Mouse (Mus musculus) monocyte, adult 2 months (primary cell): ENCODE results near the gene Gpx3.

Experiments used
- DNase-seq, 2 experiments: peaks; one replicate each; pipeline ENCODE4 v3.0.0; 2022; ENCODE audit warnings: low spot score in 2 of 2, low read depth in 1 of 2

The Gpx3 gene

GRCm38 (mm10) chr11:54911671-54912502 is 9.6 kb downstream of the Gpx3 start:
- no peak for DNase-seq

DNA sequence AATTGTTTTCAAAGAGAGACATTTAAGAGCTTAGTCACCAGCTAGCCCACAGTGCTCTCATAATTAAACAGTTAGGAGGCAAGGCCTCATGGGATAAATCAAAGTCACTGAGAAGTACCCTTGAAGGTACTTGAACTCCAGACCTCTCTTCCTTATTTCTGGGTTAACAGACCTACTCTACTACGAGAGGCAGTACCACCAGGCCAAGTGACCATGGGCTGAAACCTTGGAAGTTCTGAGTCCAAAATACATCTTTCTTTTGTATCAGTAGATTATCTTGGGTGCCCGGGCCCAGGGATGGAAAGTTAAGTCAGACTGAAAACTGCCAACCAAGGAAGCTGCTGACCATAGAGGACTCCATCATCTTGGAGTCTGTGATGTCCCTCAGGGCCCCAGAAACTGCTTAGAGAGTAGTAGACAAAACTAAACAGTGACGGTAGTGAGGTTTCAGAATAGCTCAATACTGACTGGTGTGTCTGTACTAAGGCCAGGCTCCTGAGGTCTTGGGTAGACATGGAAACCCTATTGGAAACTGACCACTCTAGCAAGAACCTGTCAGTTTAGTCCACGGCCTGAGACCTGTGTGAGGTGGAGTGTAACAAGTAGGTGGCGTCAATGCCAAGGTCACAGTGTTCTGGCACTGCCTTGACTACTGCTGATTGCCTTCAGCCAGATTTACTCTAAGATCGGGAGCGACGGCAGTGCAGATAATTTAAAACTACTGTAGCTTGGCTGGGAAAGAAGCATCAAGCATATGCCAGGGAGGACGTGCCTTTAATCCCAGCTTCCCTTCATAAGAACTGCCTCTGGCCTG is 10.5 kb downstream of the Gpx3 start:
- no peak for DNase-seq

- no peak for DNase-seq
These were observed 11.6 kb downstream of the Gpx3 start for GRCm38 (mm10) chr11:54913841-54914240.

- no peak for DNase-seq
These were observed 15.2 kb downstream of the Gpx3 start for GRCm38 (mm10) chr11:54917461-54917860.

GRCm38 (mm10) chr11:54918273-54918672 is 16.0 kb downstream of the Gpx3 start:
- DNase-seq = no peak

GRCm38 (mm10) chr11:54920127-54920972 is 18.1 kb downstream of the Gpx3 start:
- DNase-seq = no peak

DNA sequence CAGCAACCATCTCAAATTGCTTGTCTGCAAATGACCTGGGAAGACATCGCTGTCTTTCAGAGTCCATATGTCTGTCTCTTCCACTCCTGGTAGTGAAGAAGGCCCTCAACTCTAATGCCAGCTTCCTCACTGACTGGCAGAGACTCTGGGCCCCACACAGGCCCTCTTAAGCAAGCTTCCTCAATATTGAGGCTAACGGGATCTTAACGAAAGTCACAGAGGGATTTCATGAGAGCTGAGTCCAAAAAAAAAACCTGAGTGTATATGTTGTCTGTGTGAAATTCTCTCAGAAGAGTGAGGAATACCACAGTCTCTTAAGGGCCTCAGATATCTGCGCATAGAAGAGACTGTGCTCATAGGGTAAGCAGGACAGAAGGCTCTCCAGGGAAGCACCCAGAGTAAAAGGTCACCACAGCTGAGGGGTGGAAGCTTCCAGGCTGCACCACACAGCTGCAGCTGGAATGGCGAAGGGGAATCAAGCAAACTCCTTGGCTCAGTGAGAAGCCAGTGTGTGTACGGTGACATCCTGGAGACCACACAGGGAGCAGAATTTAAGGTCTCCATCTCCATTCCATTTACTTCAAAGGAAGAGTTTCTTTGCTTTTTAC is 18.8 kb downstream of the Gpx3 start:
- DNase-seq = no peak

DNA sequence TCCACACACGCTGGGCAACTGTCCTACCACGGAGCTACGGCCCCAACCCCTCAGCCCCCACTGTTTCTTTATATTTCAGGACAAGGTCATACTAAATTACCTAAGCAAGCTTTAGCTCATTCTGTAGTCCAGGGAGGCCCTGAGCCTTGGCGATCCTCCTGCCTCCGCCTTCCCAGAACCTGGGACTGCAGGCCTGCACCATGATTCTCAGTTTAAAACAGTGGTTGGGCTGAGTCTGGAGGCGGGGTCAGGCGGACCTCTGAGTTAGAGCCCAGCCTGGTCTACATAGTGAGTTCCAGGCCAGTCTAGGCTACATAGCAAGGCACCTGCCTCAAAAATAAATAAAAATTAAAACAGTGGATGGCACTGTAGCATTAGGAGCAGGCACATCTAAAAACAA is 19.5 kb downstream of the Gpx3 start:
- DNase-seq = no peak

DNA sequence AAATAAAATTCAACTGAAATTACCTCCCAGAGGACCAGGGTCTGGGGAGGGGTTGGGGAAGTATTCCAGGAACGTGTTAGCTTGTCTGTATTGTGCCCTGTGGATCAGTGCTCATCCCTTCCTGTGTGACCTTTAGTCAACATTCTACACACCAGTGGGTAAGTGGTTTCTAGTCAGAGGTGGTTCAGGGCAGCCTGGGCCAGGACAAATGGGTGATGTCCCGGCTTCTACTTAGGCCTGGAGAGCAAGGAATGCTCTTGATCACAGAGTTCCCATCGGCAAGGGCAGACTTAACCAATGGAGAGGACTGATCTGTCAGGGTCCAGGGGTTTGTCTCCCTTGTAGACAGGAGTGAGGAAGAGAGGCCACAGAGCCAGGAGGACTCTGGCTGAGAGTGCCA is 20.2 kb downstream of the Gpx3 start:
- no peak for DNase-seq

- no peak for DNase-seq
These were observed 21.9 kb downstream of the Gpx3 start for GRCm38 (mm10) chr11:54924145-54924544.

DNA sequence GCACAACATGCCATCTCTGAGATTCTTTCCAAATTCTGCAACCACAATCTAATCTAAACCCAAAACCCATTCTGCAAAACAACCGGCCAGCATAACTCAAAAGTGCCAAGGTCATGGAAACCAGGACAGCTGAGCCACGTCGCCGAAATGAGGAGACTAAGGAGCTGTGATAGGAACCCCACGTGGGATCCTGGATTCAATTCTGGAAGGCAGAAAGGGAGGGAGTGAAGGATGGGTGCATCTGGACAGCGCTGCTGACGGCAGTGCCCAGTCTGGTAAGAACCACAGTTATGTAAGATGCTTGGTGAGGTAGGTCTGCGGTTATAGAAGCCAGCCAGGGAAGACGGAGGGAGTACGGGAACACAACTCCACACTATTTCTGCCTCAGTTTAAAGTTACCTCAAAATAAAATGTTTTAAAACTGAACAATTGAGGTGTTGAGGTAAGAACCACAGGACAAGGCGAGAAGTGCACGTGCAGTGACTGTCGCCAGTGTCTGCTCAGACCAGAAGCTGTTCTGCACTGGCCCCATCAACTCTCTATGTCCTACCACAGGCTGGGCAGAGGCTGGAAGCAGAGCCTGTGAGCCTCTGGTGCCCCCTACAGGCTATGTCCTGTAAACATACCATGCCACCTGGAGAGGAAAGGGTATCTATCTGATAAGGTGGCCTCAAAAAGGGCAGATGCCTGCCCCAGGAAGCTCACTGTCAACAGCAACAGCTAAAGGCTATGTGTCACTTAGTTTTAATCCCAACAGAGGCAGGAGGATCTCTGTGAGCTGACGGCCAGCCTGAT is 25.3 kb downstream of the Gpx3 start:
- peak in 1 of 2 experiments; percentile 29 for DNase-seq

DNA sequence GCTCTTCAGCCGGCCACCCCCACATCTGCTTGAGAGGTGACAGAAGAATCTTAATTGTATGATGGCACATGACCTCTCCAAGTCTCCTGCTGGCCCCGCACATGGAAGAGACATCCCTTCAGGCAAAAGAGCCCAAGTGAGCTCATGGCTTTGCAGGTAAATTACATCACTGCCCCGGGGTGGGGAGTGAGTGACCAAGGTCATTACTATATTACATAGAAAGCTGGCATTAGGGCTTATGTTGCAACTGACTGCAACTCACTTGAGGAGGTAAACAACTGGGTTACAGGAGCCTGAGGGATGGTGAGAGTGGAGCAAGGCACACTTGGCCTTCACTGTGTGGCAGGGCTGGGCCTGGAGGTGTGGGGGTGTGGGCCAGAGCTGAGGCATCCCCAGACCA is 26.0 kb downstream of the Gpx3 start:
- DNase-seq = no peak

GRCm38 (mm10) chr11:54928886-54929285 is 26.6 kb downstream of the Gpx3 start:
- DNase-seq = no peak

DNA sequence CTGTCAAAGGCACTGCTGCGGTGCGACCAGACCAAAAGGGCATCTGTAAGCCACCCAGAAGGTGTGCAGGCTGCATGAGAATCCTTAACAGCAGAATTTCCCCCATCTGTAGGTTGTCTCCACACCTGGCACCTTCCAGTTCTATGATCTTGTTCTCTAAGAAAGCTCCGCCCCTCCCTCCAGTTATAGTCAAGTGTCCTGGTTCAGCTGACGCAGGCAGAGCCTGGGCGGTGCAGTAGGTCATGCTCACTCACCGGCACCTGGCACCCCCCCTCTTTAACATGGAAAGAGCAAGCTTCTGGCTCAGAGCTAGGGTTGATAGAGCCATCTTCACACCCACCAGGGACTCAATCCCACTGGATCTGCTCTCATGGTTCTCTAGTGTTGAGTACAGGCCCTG is 27.0 kb downstream of the Gpx3 start:
- no peak for DNase-seq

- no peak for DNase-seq
These were observed 27.5 kb downstream of the Gpx3 start for GRCm38 (mm10) chr11:54929744-54930143.

GRCm38 (mm10) chr11:54930318-54930979 is 28.2 kb downstream of the Gpx3 start:
- DNase-seq = no peak

DNA sequence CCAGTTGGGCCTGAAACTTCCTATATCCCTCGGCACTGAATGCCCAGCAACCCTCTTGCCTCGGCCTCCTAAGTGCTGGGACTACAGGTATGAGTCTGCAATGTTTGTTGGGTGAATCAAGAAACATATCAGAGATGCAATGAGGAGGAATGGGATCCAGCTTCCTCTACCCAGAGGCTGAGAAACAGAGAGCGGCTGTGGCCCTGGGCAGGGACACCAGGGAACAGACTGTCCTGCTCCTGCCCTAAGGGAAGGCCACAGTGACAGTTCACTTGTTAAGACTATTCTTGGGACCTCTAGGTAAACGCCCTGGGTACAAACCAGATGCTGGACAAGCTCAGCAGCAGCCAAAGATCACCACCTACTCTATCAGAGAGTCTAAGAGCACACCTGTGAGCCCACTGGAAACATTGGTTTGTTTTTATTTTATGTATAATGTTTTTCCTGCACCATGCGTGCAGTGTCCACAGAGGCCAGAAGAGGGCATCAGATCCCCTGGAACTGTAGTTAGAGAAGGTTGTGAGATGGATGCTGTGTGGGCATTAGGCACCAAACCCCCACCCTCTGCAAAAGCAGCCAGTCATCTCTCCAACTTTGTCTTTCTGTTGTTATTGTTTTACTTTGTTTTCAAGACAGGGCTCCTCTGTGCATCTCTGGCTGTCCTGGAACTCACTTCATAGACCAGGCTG is 29.3 kb downstream of the Gpx3 start:
- DNase-seq = peak in 1 of 2 experiments; percentile 25

- no peak for DNase-seq
These were observed 30.3 kb downstream of the Gpx3 start for GRCm38 (mm10) chr11:54932540-54932939.

GRCm38 (mm10) chr11:54934198-54934597 is 31.9 kb downstream of the Gpx3 start:
- DNase-seq = peak in 1 of 2 experiments; percentile 28
